Mouse (Mus musculus) limb, embryonic 15.5 days (tissue): Measurements from ENCODE around the gene Armc6. TPM values are rescaled to one million over a fixed set of nuclear protein-coding genes. Genes with fewer than 3 reads are reported as not detected.

ENCODE experiments used
- ATAC-seq: fragments of 200-750 bp; cut with Nextera tagmentation; 2 replicates; pipeline ENCODE4 v1.8.0; 2017; ENCODE audit warnings: low read depth, moderate TSS enrichment; ENCODE audit not compliant: insufficient number of reproducible peaks, low FRiP score, low TSS enrichment
- H3K27ac ChIP-seq: fragments of 300-500 bp; sonication (generic); 2 replicates; pipeline ENCODE4 v1.5.1; 2015; ENCODE audit warnings: moderate library complexity, mild to moderate bottlenecking, inconsistent platforms
- H3K27me3 ChIP-seq: fragments of 300-500 bp; sonication (generic); 2 replicates; pipeline ENCODE4 v1.6.1; 2015; ENCODE audit warnings: inconsistent platforms
- H3K36me3 ChIP-seq: fragments of 300-500 bp; sonication (generic); 2 replicates; pipeline ENCODE4 v1.6.1; 2015; ENCODE audit warnings: inconsistent platforms
- H3K4me1 ChIP-seq: fragments of 300-500 bp; sonication (generic); 2 replicates; pipeline ENCODE4 v1.6.1; 2015; ENCODE audit warnings: inconsistent platforms
- H3K4me2 ChIP-seq: fragments of 300-500 bp; sonication (generic); 2 replicates; pipeline ENCODE4 v1.6.1; 2015; ENCODE audit warnings: mild to moderate bottlenecking, inconsistent platforms
- H3K4me3 ChIP-seq: fragments of 300-500 bp; sonication (generic); 2 replicates; pipeline ENCODE4 v1.5.1; 2015; ENCODE audit warnings: mild to moderate bottlenecking, inconsistent platforms
- H3K9ac ChIP-seq: fragments of 300-500 bp; sonication (generic); 2 replicates; pipeline ENCODE4 v1.6.1; 2015; ENCODE audit warnings: inconsistent platforms
- H3K9me3 ChIP-seq: fragments of 300-500 bp; sonication (generic); 2 replicates; pipeline ENCODE4 v1.6.1; 2016; ENCODE audit warnings: inconsistent platforms
- WGBS: fragments of 180-500 bp; shearing (Covaris S2); methylation state at CpG from one replicate; pipeline ENCODE4 v1.1.7; 2015; 5-methylcytosine and 5-hydroxymethylcytosine counted together
- polyA plus RNA-seq: library from polyadenylated mRNA; unstranded; fragments of >200 nt; fragmentation: Nextera tagmentation; extraction: Ambion mirVana; gene quantifications from 2 replicates; pipeline ENCODE4 v1.2.1, GENCODE M21; 2015

Armc6 gene
- polyA plus RNA-seq, 1 experiment from 2014 or later = 32.7 TPM

DNA sequence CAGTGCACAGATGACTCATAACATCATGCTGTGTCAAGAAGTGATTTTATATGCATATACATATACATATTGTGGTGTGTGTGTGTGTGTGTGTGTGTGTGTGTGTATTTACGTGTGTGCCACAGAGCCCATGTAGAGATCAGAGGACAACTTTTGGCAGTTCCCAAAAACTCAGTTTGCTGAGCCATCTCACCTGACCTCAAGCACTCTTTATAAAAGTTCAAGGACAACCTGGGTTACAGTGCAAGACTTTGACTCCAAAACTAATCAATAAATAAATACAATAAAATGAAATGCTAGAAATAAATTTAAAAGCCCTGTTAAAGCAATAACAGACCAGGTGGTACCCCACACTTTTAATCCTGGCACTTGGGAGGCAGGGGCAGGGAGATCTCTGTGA lies 23.0 kb downstream of the Armc6 start:
- Histone ChIP-seq H3K27me3 (no peaks in the 10 kb centered on the region), H3K9ac (peak overlapping the region; percentile 66; the same call in 1 of the 2 replicates), H3K4me1 (peaks cover 20% of the 10 kb centered on the region), H3K36me3 (no peaks in the 10 kb centered on the region), H3K4me2 (peak overlapping the region; percentile 93), H3K9me3 (no peaks in the 10 kb centered on the region), H3K27ac (no peak overlapping the region), H3K4me3 (peak overlapping the region; percentile 74)
- no peak for ATAC-seq
- 85% methylated on average over 1 of the region's 1 CpGs for WGBS

DNA sequence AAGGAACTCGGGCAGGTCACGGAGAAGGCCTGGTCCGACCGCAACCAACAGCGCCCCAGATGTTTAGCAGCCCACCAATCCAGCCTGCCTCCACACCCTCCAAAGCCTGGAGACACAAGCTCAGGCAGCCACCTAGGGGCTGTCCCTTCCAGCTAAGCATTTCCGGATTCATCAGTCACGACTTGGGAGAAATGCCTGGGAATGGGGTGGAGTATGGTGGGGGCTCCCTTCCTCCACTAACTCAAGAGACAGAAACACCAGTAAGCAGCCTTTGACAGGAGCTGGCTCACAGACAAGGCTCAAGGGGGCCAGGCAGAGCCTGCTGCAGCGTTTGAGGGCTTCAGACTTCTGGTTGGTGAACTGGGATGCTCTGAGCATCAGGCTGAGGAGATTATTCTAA lies 23.7 kb downstream of the Armc6 start:
- H3K27me3 ChIP-seq = no peaks in the 10 kb centered on the region
- peak overlapping the region; percentile 38; the same call in 1 of the 2 replicates for H3K27ac ChIP-seq
- no peaks in the 10 kb centered on the region for H3K9me3 ChIP-seq
- 15% methylated on average over 8 of the region's 8 CpGs for WGBS
- peaks cover 20% of the 10 kb centered on the region for H3K4me1 ChIP-seq
- H3K4me2 ChIP-seq = peak overlapping the region; percentile 29; the same call in 1 of the 2 replicates
- no peaks in the 10 kb centered on the region for H3K36me3 ChIP-seq
- H3K4me3 ChIP-seq = peak overlapping the region; percentile 15
- no peak for ATAC-seq
- H3K9ac ChIP-seq = 0 out of 2 replicates have a peak overlapping the region, but pooled peaks have one; percentile 1

DNA sequence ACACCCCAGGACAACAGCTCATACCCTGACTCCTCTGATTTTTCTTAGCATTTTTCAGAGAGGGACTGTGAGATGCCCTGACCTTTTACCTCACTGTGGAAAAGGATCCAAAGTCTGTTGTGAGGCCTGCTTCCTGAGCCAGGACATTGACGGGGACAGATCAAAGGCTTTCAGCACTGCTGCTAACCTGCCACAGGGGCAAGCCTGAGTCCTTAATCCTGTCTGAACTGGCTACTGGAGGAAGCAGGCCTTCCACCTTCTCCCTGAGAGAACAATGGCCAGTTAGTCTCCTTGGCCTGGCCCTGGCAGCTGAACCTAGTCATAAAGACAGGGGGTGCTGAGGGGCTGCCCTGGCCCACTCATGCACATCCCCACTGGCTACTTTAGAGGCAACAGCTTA lies 26.1 kb downstream of the Armc6 start:
- Histone ChIP-seq H3K4me3 (no peak overlapping the region), H3K27ac (no peak overlapping the region), H3K9me3 (no peaks in the 10 kb centered on the region), H3K36me3 (no peaks in the 10 kb centered on the region), H3K4me1 (peaks cover 18% of the 10 kb centered on the region), H3K27me3 (no peaks in the 10 kb centered on the region), H3K9ac (no peak overlapping the region), H3K4me2 (no peak overlapping the region)
- ATAC-seq = no peak
- 39% methylated on average over 1 of the region's 1 CpGs for WGBS

DNA sequence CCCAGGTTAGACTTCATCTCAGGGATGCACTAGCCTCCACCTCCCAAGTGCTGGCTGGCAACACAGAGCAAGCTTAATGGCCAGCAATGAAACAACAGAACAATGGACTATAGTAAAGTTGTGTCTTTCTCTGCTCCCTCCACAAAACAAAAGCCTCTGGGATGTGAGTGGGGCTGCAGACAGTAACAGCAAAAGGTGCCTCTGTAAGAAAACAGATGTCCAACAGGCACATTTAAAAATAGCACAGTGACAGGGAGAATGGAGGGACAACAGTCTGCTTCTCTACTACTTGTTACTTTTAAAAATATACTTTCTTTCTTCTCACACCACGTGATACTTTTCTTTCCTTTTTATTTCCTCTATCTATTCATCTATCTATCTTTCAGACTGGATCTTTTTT lies 29.5 kb downstream of the Armc6 start:
- WGBS = 67% methylated on average over 1 of the region's 1 CpGs
- no peak overlapping the region for H3K4me2 ChIP-seq
- H3K9me3 ChIP-seq = no peaks in the 10 kb centered on the region
- H3K36me3 ChIP-seq = no peaks in the 10 kb centered on the region
- ATAC-seq = no peak
- no peak overlapping the region for H3K4me3 ChIP-seq
- H3K9ac ChIP-seq = no peak overlapping the region
- no peak overlapping the region for H3K27ac ChIP-seq
- H3K4me1 ChIP-seq = 0 out of 2 replicates have a peak, but pooled peaks cover 2% of the 10 kb centered on the region
- H3K27me3 ChIP-seq = no peaks in the 10 kb centered on the region

DNA sequence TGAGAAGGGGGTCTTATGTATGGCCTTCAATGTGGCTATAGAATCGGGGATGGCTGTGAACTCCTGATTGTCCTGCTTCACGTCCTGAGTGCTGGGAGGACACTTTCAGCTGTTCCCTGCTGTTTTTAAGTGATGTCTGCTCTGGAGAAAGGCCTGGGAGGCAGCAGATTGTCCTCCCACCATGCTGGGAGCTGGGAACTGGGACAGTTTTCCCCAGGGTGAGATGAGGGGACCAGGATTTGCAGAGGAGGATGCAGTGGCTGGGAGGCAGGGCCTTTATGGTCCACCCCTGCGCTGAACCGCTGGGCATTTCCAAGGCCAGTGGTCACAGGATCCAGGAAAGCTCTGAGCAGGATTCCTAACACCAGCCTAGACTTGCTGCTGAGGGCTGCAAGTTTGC lies 31.2 kb downstream of the Armc6 start:
- H3K4me1 ChIP-seq = 0 out of 2 replicates have a peak, but pooled peaks cover under 1% of the 10 kb centered on the region
- no peaks in the 10 kb centered on the region for H3K27me3 ChIP-seq
- 60% methylated on average over 4 of the region's 4 CpGs for WGBS
- H3K9me3 ChIP-seq = no peaks in the 10 kb centered on the region
- H3K27ac ChIP-seq = no peak overlapping the region
- H3K36me3 ChIP-seq = no peaks in the 10 kb centered on the region
- H3K4me3 ChIP-seq = no peak overlapping the region
- no peak overlapping the region for H3K4me2 ChIP-seq
- H3K9ac ChIP-seq = no peak overlapping the region
- no peak for ATAC-seq

DNA sequence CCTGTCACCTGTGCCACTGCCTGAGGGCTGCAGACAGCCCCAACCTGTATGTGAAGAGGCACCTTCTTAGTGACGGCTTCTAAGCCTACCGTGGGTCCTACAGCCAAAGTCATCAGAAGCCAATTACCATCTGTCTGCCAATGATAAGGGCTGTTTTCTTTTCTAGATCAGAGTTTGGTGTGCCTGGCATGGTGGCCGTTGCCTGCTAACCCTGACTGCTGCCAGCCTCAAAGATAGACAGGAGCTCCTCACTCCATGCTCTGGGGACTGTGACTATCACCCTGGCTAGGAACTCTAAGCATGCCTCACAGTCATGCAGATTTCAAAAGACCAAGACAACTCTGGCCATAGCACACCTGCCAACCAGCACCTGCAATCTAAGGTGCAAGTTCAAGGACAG lies 32.8 kb downstream of the Armc6 start:
- H3K4me1 ChIP-seq = no peaks in the 10 kb centered on the region
- H3K36me3 ChIP-seq = no peaks in the 10 kb centered on the region
- H3K27me3 ChIP-seq = no peaks in the 10 kb centered on the region
- H3K9ac ChIP-seq = no peak overlapping the region
- H3K4me2 ChIP-seq = no peak overlapping the region
- H3K4me3 ChIP-seq = no peak overlapping the region
- no peak for ATAC-seq
- 68% methylated on average over 3 of the region's 3 CpGs for WGBS
- no peak overlapping the region for H3K27ac ChIP-seq
- no peaks in the 10 kb centered on the region for H3K9me3 ChIP-seq

DNA sequence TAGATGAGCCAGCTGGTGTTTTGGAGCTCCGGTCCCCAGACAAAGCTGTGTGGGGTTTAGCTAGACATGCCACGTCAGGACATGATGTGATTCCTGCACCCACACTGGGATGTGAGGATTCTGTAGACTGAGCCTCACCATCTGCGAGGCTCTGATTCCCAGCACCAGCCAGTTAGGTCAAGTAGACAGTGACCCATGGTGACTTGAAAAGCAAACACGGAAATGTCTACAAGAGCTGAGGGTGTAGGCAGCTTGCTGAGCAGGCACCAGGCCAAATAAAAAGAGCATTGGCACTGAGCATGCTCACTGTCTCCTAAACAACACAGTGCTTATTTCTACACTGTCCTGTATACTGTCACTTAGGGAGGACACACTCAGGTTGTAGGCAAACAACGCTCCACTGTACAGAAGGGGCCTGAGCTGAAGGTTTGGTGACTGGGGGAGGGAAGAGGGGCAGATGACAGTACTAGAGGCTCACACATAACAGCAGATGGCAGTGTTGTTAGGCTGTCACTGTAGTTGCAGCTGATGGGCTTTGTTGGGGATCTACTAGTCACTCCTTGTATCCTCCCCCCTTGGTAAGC lies 34.1 kb downstream of the Armc6 start:
- Histone ChIP-seq H3K27ac (no peak overlapping the region), H3K4me3 (no peak overlapping the region), H3K27me3 (no peaks in the 10 kb centered on the region), H3K36me3 (no peaks in the 10 kb centered on the region), H3K9ac (no peak overlapping the region), H3K4me1 (no peaks in the 10 kb centered on the region), H3K4me2 (no peak overlapping the region), H3K9me3 (no peaks in the 10 kb centered on the region)
- ATAC-seq = no peak
- 71% methylated on average over 5 of the region's 5 CpGs for WGBS

DNA sequence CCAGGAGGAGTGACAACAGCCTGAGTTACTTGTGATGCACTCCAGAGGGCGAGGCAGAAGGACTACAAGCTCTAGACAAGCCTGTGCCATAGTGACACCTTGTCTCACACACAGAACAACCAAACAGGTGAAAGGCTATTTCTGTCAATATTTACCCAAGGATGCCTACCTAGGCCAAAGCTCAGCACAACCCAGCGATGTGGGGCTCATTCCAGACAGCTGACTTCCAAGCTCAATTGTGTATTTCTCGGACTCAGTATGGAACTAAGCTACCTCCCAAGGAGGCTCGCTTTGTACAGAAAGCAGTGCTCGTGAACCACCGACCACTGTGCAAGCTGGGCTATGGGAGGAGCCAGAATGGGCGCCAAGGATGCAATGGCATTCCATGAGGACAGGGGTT lies 36.7 kb downstream of the Armc6 start:
- Histone ChIP-seq H3K27ac (no peak overlapping the region), H3K4me3 (no peak overlapping the region), H3K9me3 (no peaks in the 10 kb centered on the region), H3K36me3 (no peaks in the 10 kb centered on the region), H3K9ac (no peak overlapping the region), H3K4me1 (no peaks in the 10 kb centered on the region), H3K27me3 (no peaks in the 10 kb centered on the region), H3K4me2 (no peak overlapping the region)
- 49% methylated on average over 7 of the region's 7 CpGs for WGBS
- no peak for ATAC-seq

DNA sequence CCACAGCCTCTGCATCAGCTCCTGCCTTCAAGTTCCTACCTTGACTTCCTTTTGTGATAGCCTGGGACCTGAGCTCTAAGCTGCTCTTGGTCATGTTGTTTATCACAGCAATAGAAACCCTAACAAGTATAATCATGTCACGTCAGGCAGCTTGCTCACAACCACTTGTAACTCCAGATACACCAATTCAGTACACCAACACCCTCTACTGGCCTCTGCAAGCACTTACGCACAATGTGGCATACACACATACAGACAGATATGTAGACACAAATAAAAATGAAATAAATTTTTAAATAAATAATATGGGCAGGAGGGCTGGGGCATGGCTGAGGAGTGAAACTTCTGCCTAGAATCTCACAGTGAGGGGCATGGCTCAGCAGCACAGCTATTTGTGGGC lies 38.5 kb downstream of the Armc6 start:
- no peaks in the 10 kb centered on the region for H3K9me3 ChIP-seq
- H3K27ac ChIP-seq = no peak overlapping the region
- no peak overlapping the region for H3K4me2 ChIP-seq
- WGBS = 72% methylated on average over 2 of the region's 2 CpGs
- no peak for ATAC-seq
- H3K36me3 ChIP-seq = peaks cover 6% of the 10 kb centered on the region; the same call in 1 of the 2 replicates
- H3K9ac ChIP-seq = no peak overlapping the region
- no peaks in the 10 kb centered on the region for H3K4me1 ChIP-seq
- no peaks in the 10 kb centered on the region for H3K27me3 ChIP-seq
- no peak overlapping the region for H3K4me3 ChIP-seq

DNA sequence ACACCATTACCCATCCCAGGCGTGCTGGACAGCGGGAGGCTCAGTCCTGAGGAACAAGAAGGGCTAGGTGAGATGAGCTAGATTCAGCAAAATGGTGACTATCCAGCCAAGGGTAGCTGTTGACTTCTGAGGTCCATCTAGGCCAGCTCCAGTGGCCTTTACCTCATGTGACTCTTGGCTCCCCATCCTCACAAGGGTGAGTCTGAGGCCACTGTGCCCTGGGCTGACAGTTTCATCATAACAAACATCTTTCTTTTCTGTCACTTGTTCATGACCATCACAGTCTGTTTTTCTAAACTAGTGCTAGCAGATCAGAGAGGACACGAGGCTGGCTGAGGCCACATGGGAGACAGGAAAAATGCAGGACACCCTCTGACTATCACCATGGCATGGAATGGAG lies 40.1 kb downstream of the Armc6 start:
- no peak for ATAC-seq
- no peaks in the 10 kb centered on the region for H3K27me3 ChIP-seq
- no peaks in the 10 kb centered on the region for H3K9me3 ChIP-seq
- H3K27ac ChIP-seq = no peak overlapping the region
- no peaks in the 10 kb centered on the region for H3K4me1 ChIP-seq
- 72% methylated on average over 3 of the region's 3 CpGs for WGBS
- H3K36me3 ChIP-seq = peaks cover 6% of the 10 kb centered on the region; the same call in 1 of the 2 replicates
- H3K4me2 ChIP-seq = no peak overlapping the region
- H3K4me3 ChIP-seq = no peak overlapping the region
- no peak overlapping the region for H3K9ac ChIP-seq

DNA sequence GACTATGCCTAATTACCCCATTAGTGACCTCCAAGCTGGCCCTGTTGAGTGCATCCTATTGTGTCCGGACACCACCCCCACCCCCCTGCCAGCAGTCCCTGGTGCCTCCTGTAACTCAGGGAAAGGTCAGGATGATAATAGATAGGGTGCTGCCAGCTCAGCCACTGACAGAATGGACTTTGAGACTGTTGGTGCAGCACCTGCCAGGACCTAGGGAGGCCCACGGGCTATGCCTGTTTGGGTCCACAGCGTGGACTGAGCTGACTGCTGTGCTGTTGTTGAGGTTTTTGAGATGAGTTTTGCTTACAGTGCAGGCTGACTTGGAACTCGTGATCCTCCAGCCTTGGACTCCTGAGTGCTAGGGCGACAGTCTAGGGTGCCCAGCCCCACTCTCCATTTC lies 41.0 kb downstream of the Armc6 start:
- H3K4me1 ChIP-seq = no peaks in the 10 kb centered on the region
- 70% methylated on average over 5 of the region's 5 CpGs for WGBS
- H3K27me3 ChIP-seq = no peaks in the 10 kb centered on the region
- no peak overlapping the region for H3K4me3 ChIP-seq
- H3K9me3 ChIP-seq = no peaks in the 10 kb centered on the region
- H3K36me3 ChIP-seq = peaks cover 8% of the 10 kb centered on the region; the same call in 1 of the 2 replicates
- no peak for ATAC-seq
- H3K9ac ChIP-seq = no peak overlapping the region
- H3K4me2 ChIP-seq = no peak overlapping the region
- H3K27ac ChIP-seq = no peak overlapping the region

DNA sequence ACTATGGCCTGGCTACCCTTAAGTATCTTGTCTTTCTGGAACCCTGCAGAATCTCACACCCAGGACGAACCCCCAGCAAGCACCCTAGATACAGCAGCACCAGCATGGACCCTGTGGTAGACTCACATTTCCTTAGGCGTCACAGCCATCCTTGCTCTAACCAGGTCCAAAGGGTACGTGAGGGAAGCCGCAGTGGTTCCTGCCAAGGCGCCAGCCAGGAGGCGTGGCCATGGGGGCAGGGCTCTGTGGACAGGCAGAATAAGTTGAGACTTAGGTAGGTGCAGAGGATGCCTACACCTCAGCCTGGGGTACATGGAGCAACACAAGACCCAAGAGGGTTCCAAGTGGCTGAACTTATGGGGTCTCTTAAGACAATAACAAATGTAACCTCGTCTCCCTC lies 45.6 kb downstream of the Armc6 start:
- Histone ChIP-seq H3K27me3 (no peaks in the 10 kb centered on the region), H3K36me3 (peaks cover 14% of the 10 kb centered on the region; the same call in 1 of the 2 replicates), H3K4me1 (no peaks in the 10 kb centered on the region), H3K4me2 (no peak overlapping the region), H3K9me3 (no peaks in the 10 kb centered on the region), H3K9ac (no peak overlapping the region), H3K4me3 (no peak overlapping the region), H3K27ac (no peak overlapping the region)
- no peak for ATAC-seq
- 65% methylated on average over 7 of the region's 7 CpGs for WGBS

DNA sequence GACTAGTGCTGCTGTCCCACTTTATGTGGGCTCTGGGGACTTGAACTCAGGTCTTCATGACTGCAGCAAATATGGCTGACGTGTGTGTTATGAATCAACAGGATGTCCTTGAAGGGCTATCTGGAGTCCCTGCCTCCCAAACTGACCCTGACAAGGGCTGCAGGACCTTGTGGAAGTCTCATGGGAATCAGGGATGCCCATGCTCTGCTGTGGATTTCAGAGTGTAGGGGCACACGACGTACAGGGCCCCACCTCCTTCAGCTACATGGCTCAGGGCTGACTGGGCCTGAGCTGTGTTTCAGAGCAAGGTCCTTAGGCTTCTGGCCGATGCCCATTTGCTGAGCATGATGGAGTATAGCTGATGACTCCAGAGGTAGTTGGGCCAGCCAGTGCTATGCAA lies 51.1 kb downstream of the Armc6 start:
- H3K27ac ChIP-seq = no peak overlapping the region
- 87% methylated on average over 4 of the region's 4 CpGs for WGBS
- no peaks in the 10 kb centered on the region for H3K9me3 ChIP-seq
- no peaks in the 10 kb centered on the region for H3K27me3 ChIP-seq
- no peaks in the 10 kb centered on the region for H3K4me1 ChIP-seq
- H3K36me3 ChIP-seq = peaks cover 42% of the 10 kb centered on the region
- H3K4me3 ChIP-seq = no peak overlapping the region
- no peak for ATAC-seq
- no peak overlapping the region for H3K9ac ChIP-seq
- H3K4me2 ChIP-seq = no peak overlapping the region
